Mouse (Mus musculus) left cerebral cortex, postnatal 10 days (tissue): ENCODE data around the gene Mipep. TPM values are rescaled to one million over a fixed set of nuclear protein-coding genes. Genes with fewer than 3 reads are reported as not detected.

Experiments used
- DNase-seq, 2 experiments: peaks; one replicate each; pipeline ENCODE4 v3.0.0; 2021 to 2022; ENCODE audit warnings: low spot score in 2 of 2, mixed read lengths in 1 of 2; ENCODE audit errors: extremely low spot score in 1 of 2
- intact Hi-C: fragments of 180-260 bp; cut with DNase I; formaldehyde crosslinking; loops from one replicate; pipeline ENCODE4 v1.15.1; 2025
- total RNA-seq, 2 experiments: library from RNA; stranded (reverse); gene quantifications; 2 replicates each; pipeline ENCODE4 v1.2.3; 2021

Mipep gene
- total RNA-seq, 2 experiments from 2014 or later, result 23.1 to 23.4 TPM

DNA sequence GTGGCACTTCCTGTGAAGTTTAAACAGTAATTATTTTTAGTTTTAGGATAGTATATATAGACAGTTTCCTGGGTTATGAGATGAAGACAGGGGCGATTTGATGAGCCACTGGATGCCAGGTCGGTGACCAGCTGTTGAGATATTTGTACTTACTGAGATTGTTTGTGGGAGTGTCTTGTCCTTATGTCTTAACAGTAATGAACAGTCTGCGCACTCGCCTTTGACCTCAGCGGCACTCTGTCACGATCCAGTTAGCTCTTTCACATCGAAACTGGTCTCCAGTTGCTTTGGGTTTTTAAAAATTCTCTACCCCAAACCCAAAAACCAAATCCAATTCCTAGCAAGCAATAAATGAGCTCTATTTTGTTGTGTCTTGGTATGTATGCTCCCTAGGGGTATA is 59.2 kb downstream of the Mipep start:
- intact Hi-C loops, result no loop called here
- no peak for DNase-seq

DNA sequence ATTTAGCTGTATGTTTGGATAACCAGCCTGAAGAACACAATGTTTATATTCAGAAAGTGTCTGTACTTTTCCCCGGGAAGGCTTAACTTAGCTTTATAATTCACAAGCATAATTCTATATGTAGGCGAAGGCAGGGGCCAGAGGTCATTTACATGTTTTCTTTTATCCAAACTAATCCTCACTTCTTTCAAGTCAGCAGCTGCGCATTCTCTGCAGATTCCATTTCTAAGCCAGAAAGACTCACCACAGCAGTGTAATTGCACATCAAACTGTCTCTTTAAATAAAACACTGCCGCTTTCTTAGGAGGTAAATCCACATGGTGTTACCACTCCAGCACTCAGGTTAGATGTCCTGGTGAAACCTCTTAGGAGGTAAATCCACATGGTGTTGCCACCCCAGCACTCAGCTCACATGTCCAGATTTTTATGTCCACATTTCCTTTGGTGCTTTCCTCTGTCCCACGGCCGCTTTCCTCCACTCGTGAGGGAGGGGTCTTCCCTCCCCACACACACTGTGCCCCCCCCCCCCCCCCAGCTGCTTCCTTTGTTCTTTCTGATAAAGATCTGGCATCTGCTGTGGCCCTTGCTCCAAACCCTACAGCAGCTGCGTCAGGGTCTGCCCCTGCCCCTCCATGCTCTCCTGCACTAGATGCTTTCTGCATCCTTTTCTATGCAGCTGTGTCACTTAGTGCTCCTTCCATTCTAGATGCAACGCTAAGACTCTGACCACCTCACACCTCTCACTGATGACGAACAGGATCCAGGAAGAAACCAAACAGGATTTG is 61.1 kb downstream of the Mipep start:
- no peak for DNase-seq
- intact Hi-C loops, result no loop called here

DNA sequence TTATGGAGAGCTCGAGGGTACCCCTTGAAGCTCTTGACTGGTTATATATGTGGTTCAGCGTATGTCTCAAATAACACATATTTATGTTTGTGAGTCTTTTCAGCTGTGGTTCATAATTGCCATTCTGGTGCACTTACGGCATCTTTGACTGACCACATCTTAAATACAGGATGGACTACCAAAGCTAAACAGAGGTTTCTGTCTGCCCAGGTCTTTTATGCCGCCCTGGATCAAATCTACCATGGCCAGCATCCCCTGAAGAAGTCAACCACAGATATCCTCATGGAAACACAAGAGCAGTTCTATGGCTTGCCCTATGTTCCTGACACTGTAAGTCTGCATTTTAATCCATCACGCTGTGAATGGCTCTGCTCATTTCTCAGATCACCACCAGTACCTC is 61.8 kb downstream of the Mipep start:
- intact Hi-C loops, result no loop called here
- DNase-seq, result no peak

DNA sequence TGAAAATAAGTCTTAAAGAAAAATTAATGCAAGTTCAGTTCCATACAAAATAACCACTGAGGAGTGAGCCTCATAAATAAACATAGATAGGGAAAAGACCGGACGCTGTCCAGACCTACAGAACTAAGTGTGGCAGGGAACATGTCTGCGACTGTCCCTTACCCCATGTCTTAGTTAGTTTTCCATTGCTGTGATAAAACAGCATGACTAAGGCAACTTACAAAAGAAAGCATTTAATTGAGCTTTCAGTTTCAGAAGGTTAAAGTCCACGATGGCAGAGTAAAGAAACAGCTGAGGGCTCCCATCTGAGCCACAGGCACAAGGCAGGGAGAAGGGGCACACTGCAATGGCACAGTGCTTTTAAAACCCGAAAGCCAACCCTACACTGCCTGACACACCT is 63.8 kb downstream of the Mipep start:
- DNase-seq, result no peak
- intact Hi-C loops, result no loop called here

DNA sequence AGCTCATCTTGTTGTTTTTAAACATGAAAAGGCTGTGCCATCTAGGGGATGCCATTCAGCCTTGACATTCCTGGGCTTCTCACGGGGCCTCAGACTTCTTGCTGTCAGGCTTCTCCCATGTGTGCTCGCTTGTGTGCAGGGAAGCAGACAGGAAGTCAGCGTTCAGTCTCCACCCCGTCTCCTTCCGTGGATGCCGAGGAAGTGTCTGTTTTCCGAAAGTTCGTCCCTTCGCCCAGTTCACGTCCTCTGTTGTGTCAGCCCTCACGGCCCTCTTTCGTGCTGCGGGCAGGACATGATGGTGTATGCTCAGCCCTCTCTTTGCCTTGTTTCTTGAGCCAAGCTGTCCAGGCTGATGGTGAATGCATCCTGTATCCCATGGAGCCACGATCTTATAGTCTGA is 65.7 kb downstream of the Mipep start:
- DNase-seq, result peak in 1 of 2 experiments; percentile 35
- intact Hi-C loops, result no loop called here

DNA sequence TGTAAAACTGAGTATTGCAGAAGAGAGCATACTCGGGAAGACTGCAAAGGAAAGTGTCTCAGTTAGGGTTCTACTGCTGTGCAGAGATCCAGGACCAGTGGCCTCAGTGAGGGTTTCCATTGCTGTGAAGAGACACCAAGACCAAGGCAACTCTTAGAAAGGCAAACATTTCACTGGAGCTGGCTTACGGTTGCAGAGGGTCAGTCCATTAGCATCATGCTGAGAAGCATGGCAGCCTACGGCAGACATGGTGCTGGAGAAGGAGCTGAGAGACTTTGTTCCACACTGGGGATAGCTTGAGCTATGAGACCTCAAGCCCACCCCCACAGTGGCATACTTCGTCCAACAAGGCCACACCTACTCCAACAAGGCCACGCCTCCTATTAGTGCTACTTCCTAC is 67.3 kb downstream of the Mipep start:
- no peak for DNase-seq
- intact Hi-C loops, result no loop called here

DNA sequence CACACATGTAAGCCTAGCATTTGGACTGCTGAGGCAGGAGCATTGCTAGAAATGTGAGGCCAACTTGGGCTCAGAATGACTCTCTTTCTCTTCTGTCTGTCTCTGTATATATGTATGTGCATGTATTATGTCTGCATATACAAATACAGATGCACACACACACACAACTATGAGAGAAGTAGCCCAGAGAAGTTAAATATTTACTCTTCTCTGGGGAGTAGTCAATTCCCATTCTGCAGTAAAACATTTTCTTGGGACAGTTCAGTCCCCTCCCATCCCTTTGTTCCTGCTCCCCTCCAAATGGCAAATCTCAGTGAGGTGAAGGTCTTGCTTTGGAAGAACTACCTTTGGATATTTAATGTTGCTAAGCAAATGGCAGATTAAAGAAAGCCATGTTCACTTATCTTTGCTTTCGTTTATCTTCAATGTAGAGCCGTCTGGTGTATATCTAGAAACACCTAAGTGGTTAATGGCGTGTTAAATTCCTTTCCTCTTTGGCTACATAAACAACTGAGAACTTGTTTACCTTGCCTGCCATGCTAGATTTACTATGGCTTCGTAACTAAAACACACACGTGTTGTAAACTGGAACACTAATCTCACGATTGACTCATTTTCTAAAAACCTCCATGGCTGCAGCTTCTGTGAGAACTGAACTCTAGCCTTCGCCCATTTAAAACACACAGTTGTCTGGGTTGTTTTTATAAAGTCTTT is 72.0 kb downstream of the Mipep start:
- intact Hi-C loops, result no loop called here
- DNase-seq, result no peak

DNA sequence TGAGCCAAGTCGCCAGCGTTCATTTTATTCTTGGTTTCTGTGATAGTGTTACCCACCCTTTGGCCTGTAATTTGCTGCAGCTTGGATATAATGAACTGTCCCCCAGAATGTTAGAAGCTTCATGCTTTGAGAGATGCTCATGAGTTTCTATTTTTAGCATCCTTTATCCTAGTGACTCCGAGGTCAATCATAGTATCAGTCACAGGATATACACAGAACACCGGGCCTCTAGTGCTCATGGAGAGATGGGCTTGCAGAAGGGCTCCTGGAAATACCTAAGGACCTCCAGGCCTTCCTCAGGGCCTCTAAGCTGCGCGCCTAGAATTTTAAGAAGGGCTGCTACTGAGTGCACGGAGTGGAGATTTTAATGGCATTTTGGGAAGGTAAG is 72.5 kb downstream of the Mipep start:
- intact Hi-C loops, result no loop called here
- DNase-seq, result no peak

DNA sequence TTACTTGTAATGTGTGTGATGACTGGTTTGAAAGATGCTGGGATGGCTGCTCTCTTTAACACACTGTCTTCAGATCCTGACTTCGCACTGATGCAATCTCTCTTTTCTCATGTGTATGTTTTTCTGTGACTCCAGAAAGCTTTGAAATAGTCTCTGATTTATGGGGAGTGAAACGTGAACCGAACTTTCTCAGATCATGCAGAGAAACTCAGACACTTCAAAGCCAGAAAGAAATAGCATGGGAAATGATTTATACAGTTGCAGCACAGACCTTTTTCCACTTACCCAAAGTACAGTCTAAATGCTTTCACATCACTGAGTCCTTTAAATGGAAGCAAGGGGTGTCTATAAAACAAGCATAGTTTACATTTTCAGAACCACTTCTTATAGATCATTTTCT is 79.0 kb downstream of the Mipep start:
- DNase-seq, result no peak
- intact Hi-C loops, result no loop called here

DNA sequence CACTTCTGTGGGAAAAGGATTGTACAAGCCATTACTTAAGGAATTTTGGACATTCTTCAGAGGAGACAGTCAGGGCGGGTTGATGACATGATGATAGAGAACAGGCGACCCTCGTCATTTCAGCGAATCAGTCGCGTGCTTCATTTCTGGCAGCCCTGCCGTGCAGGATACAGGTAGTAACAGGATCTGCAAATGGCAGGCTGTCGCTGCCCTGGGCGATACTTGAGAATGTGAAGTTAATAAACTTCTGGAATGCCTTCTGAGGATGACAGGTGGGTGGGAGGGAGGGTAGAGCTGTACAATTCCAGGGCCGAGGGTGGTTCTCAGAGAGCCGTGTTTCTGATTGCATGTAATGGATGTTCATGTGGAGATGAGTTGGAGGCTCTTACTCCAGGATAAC is 82.0 kb downstream of the Mipep start:
- DNase-seq, result no peak
- intact Hi-C loops, result no loop called here

DNA sequence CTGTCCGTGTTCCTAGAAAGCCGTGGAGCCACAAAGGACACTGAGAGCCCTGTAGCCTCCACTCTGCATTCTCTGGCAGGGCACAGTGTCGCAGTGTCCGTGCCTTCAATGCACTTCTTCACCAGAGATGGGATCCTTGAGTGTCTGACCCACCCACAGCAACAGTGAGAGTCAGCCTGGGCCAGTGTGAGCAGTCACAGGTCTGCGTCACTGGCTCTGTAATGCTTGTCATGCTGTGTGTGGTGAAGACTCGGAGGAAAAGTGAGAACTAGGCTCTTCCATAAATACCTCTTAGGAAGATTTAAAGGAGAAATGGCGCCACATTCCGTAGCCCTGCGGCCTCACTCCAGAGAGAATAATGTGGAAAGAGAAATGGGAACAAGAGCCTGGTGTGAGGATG is 84.0 kb downstream of the Mipep start:
- DNase-seq, result no peak
- intact Hi-C loops, result no loop called here

DNA sequence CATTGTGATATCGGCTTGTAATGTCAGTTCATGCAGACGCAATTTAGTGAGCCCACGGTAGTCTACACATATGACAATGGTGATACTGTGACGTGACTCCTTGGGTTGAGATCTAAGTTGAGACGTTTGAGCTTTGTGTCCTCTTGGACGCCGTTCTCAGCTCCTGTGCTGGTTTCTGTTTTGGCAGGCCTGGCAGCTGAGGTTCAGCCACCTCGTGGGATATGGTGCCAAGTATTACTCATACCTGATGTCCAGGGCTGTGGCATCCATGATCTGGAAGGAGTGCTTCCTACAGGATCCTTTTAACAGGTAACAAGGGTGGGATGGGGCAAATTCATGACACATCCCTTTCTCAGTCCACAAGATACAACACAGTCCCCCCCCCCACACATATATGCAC is 87.5 kb downstream of the Mipep start:
- DNase-seq, result no peak
- intact Hi-C loops, result no loop called here

DNA sequence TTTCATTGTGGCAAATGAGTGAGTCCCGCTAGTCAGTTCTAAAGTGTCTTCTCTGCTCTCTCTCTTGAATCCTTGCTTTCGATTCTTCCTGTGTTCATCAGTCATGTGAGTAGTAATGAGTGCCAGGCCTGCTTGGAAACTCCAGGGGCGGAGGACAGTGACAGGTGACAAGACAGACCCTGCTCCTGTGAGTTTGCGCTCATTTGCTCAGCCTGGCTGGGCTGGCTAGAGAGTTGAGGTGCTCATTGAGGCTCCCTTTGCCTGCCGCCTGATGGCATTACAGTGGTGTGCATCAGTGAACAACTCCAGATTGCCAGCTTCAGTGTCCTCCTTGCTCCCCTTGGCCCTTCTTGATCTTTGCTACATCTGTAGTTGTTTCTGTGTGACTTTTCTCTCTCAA is 97.7 kb downstream of the Mipep start:
- intact Hi-C loops, result no loop called here
- DNase-seq, result no peak

DNA sequence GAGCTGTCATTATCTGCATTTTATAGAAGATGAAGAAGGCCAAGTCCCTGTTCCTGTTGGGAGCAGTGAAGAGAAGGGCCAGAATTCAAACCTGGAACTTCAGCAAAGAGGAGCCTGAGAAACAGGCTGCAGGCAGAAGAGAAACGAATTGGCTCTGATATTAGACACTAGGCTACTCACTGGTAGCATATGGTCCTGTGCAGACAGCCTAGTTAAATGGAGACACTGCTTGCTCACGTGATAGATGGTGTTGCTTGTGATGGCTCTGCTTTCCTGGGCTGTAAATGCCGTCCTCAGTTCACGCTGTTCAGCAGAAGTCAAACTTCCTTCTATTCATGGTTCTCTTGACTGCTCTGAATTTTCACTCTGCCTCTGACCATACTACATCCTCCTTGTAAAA is 98.3 kb downstream of the Mipep start:
- no peak for DNase-seq
- intact Hi-C loops, result no loop called here

DNA sequence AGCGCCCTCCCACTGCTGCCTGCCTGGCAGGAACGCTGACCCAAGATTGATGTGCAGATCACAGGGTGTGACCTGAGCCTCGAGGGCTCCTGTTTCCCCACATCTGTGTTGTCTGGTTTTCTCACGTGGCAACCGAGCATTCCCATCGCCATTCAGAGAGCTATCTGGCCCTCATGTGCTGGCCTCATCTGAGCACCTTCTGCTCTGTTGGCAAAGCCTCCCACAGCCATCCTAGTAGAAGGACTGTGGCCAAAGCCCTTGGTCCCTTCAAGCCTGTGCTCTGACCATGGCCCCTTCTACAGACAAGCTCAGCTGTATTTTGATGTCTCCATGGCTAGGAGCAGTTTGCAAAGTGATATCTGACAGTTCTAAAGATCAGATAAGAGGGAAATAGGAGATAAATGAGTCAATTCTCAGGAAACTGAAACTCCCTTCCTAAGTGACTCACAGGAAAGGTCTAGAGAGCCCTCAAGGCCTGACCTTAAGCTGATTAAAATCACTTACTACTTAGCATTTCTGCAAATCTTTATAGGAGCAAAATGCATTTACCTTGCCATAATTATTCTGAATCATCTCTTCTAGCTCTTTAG is 101.1 kb downstream of the Mipep start:
- no peak for DNase-seq
- intact Hi-C loops, result no loop called here

DNA sequence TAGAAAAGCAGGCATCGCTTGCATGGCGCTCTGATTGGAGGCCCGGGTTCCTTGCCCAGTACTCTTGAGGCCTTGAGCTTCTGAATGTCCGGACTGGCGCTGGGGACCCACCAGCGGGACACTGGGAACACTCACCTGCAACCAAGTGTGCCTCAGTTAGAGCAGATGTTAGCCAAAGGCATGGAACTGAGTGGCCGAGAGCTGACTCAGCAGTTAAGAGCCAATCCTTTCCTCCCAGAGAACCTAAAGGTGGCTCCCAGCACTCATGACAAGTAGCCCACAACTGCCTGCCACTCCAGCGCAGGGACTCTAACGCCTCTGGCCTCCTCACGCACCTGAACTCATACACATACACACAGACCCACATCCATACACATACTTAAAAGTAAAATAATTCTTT is 109.5 kb downstream of the Mipep start:
- intact Hi-C loops, result loop anchor here (10.0 kb wide), 1 partner anchor 191 kb away; no protein-coding TSS in a partner anchor
- DNase-seq, result no peak

DNA sequence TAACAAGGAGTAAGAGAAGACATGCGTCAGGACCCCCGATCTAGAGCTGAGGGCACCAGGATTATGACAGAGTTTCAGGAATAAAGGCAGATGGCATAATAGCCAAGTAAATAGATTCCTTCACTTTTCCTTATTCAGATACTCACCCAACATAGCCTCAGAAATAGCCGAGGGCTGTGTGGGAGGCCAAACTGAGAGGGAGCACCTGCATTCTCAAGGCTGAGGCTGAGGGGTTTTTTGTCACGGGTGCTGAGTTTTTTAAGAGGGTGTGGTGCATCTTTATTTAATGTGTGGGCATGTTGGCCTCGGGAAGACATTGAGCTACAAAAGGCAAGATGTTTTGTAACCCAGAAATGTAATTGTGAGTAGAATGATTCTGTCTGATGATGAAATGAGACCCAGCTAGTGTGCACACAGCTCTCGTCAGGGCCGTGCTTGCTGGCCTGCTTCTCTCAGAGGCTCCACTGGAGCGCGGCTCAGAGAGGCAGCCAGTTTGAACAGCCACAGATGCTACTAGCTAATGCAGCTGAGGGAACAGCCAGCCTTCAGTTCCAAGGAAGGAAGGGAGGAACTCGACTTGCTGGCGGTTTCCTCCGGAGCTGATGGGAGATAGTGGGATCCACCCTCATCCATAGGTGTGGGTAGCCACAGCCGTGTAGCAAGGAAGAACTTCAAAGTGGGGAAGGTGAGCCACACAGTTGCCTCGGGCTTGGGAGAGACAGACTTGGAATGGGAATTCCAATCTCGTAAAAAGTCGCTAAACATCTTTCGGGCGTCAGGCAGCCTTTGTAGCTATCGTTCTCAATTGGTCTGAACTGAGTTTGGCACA is 111.0 kb downstream of the Mipep start:
- peak; percentile 27 to 33 for DNase-seq
- intact Hi-C loops, result loop anchor here (10.0 kb wide), 1 partner anchor 189 kb away; no protein-coding TSS in a partner anchor

DNA sequence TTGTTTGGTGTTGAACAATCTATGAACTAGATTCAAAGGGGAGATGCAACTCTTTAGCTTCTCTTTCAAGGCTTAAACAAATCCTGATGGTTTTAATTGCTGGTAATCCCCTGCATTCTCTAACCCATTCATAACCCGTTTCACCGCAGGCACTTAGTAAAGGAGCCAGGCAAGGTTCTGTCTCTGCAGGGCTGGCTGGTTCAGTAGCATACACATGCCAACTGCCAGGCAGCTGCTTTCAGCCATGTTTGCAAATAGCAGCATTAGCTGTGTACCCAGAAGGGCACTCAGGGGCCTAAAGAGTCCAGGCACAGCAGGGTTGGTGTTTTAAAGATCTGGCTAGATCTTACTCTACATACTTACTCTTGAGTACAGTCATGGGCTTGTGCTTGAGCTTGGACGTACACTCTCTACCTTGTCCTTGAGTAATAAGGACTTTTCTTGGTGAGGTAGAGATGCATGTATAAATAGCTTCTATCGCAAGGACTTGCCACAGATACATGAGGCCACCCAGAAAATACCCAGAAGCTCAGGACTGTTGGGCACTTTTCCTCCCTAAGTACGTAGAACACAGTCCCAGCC is 113.8 kb downstream of the Mipep start:
- no peak for DNase-seq
- intact Hi-C loops, result loop anchor here (10.0 kb wide), 1 partner anchor 187 kb away; no protein-coding TSS in a partner anchor

DNA sequence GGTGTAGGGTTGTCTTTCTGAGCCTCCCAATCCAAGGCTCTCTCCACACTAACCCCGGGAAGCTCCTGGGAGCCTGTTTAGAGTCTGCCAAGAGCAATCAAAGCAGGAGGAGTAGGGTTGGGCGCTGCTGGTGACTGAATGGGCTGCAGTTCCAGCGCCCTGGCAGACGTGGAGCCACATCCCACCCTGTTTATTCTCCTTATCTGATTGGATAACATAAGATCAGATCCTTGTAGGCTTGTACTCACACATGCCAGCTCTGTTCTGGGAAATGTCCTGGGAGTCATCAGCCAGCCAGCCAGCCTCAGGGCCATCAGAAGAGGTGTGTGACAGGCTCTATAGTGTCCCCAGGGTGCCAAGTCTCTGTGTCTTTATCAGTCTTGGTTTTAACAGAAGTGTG is 120.1 kb downstream of the Mipep start:
- intact Hi-C loops, result no loop called here
- DNase-seq, result no peak
